Comparison of ENCODE assay signal across 18 mouse cellular contexts in genomic region chr17:50128392-50128791, GRCm38 (mm10).
DNase-seq lines count a peak whose midpoint lies in the region; ATAC-seq and TF ChIP-seq lines count a peak whose summit lies in the region.
"Had no signal": no experiment of that assay in that cellular context is flagged by ENCODE, and none has a peak within 500 bp of the region (broad histone marks: within the 10 kb centered on the region; RNA-seq: fewer than 3 reads in every experiment).

No protein-coding gene starts in this region.

- H3K27me3 ChIP-seq in midbrain, embryonic 11.5 days (ENCODE audit: control insufficient read depth, insufficient read depth, low read length), result no peaks in the 10 kb centered on the region
- peaks cover 23% of the 10 kb centered on the region; the same call in 1 of the 2 replicates for H3K27me3 ChIP-seq in midbrain, embryonic 10.5 days (ENCODE audit: low read depth, poor library complexity, severe bottlenecking)
- H3K27me3 ChIP-seq in kidney, embryonic 16.5 days (ENCODE audit: insufficient read depth, low read length), result no peaks in the 10 kb centered on the region
- H3K27me3 ChIP-seq: embryonic facial prominence, embryonic 12.5 days; forebrain, embryonic 13.5 days; forebrain, embryonic 15.5 days had no signal

- H3K9me3 ChIP-seq in midbrain, embryonic 11.5 days (ENCODE audit: control insufficient read depth, low read length), result no peaks in the 10 kb centered on the region
- H3K9me3 ChIP-seq in midbrain, embryonic 10.5 days (replicated peaks), result no peaks in the 10 kb centered on the region
- H3K9me3 ChIP-seq in kidney, embryonic 16.5 days (ENCODE audit: low read length), result no peaks in the 10 kb centered on the region; the same call in 1 of the 2 replicates
- H3K9me3 ChIP-seq: embryonic facial prominence, embryonic 10.5 days; embryonic facial prominence, embryonic 12.5 days; forebrain, embryonic 13.5 days; forebrain, embryonic 15.5 days had no signal

- H3K9ac ChIP-seq in midbrain, embryonic 11.5 days (ENCODE audit: low read length), result no peak overlapping the region
- H3K9ac ChIP-seq in kidney, embryonic 16.5 days (replicated peaks; ENCODE audit: low read length), result no peak overlapping the region
- H3K9ac ChIP-seq: embryonic facial prominence, embryonic 12.5 days; forebrain, embryonic 13.5 days; forebrain, embryonic 15.5 days had no signal

- H3K36me3 ChIP-seq in midbrain, embryonic 11.5 days (ENCODE audit: control insufficient read depth, insufficient read depth, low read length), result no peaks in the 10 kb centered on the region
- no peaks in the 10 kb centered on the region for H3K36me3 ChIP-seq in midbrain, embryonic 10.5 days
- no peaks in the 10 kb centered on the region for H3K36me3 ChIP-seq in kidney, embryonic 16.5 days (ENCODE audit: insufficient read depth, low read length)
- H3K36me3 ChIP-seq: embryonic facial prominence, embryonic 10.5 days; embryonic facial prominence, embryonic 12.5 days; forebrain, embryonic 15.5 days had no signal

- no peak overlapping the region for H3K4me3 ChIP-seq in gastrocnemius, adult 2 months
- no peak overlapping the region for H3K4me3 ChIP-seq in midbrain, embryonic 11.5 days (ENCODE audit: low read depth, low read length)
- H3K4me3 ChIP-seq in midbrain, embryonic 10.5 days, result no peak overlapping the region
- H3K4me3 ChIP-seq in brown adipose tissue, adult 24 weeks (ENCODE audit: insufficient read depth, low read depth, low read length), result no peak overlapping the region
- H3K4me3 ChIP-seq in kidney, embryonic 16.5 days (ENCODE audit: low read length), result no peak overlapping the region
- H3K4me3 ChIP-seq: embryonic facial prominence, embryonic 10.5 days; embryonic facial prominence, embryonic 12.5 days; forebrain, embryonic 13.5 days; forebrain, embryonic 15.5 days had no signal

- ATAC-seq in midbrain, embryonic 11.5 days (ENCODE audit: low FRiP score), result no peak
- ATAC-seq in kidney, embryonic 16.5 days (ENCODE audit: low FRiP score, low TSS enrichment), result no peak
- ATAC-seq: forebrain, embryonic 13.5 days; forebrain, embryonic 15.5 days had no signal

- no peak for TF ChIP-seq CTCF in gastrocnemius, adult 2 months (IDR thresholded peaks at IDR 0.05)

- 79% methylated on average over 3 of the region's 3 CpGs for WGBS in midbrain, embryonic 11.5 days
- WGBS in midbrain, embryonic 10.5 days, result 80% methylated on average over 3 of the region's 3 CpGs
- WGBS in kidney, embryonic 16.5 days, result 68% methylated on average over 3 of the region's 3 CpGs

- intact Hi-C loops in gastrocnemius, adult 2 months (cut with DNase I), result no loop called here

- peak overlapping the region; percentile 69 for H3K27ac ChIP-seq in gastrocnemius, adult 2 months
- H3K27ac ChIP-seq in midbrain, embryonic 11.5 days (ENCODE audit: low read depth, low read length), result no peak overlapping the region
- no peak overlapping the region for H3K27ac ChIP-seq in midbrain, embryonic 10.5 days (replicated peaks)
- H3K27ac ChIP-seq in brown adipose tissue, adult 24 weeks (replicated peaks; ENCODE audit: low read depth, low read length), result 0 out of 2 replicates have a peak overlapping the region, but pooled peaks have one; percentile 26
- H3K27ac ChIP-seq in kidney, embryonic 16.5 days (ENCODE audit: low read length), result no peak overlapping the region
- H3K27ac ChIP-seq: embryonic facial prominence, embryonic 10.5 days; embryonic facial prominence, embryonic 12.5 days; forebrain, embryonic 13.5 days; forebrain, embryonic 15.5 days had no signal

- H3K4me1 ChIP-seq in midbrain, embryonic 11.5 days (ENCODE audit: control insufficient read depth, insufficient read depth, low read length), result 0 out of 2 replicates have a peak, but pooled peaks cover 2% of the 10 kb centered on the region
- peaks cover 33% of the 10 kb centered on the region for H3K4me1 ChIP-seq in midbrain, embryonic 10.5 days
- H3K4me1 ChIP-seq in brown adipose tissue, adult 24 weeks (ENCODE audit: control insufficient read depth, insufficient read depth, insufficient read length, low read length), result peaks cover 37% of the 10 kb centered on the region
- H3K4me1 ChIP-seq in kidney, embryonic 16.5 days (ENCODE audit: insufficient read depth, low read length), result peaks cover 5% of the 10 kb centered on the region; the same call in 1 of the 2 replicates

- no peak overlapping the region for H3K4me2 ChIP-seq in midbrain, embryonic 11.5 days
- H3K4me2 ChIP-seq in kidney, embryonic 16.5 days (replicated peaks; ENCODE audit: low read depth, low read length), result no peak overlapping the region
- H3K4me2 ChIP-seq: embryonic facial prominence, embryonic 12.5 days; forebrain, embryonic 13.5 days; forebrain, embryonic 15.5 days had no signal

- DNase-seq in gastrocnemius, adult 2 months, result no peak
- DNase-seq in gastrocnemius, postnatal 4 days (ENCODE audit: low spot score in 2 of 2), result no peak
- DNase-seq in midbrain, embryonic 11.5 days (ENCODE audit: low spot score, missing footprints), result peak; percentile 51
- DNase-seq in midbrain, embryonic 10.5 days (ENCODE audit: low spot score), result no peak
- DNase-seq: adrenal gland, adult 2 months; adrenal gland, postnatal 10 days; adrenal gland, postnatal 25 days; cerebellum, adult 11-12 months; cerebellum, adult 2 months; cerebellum, adult 9-10 months; cerebellum, postnatal 10 days; cerebellum, postnatal 25 days had no signal

Comparison
In these comparisons a context has a peak if more than half of its experiments do, and no peak if none do; other contexts are left out.
1. H3K27ac ChIP-seq: peak in gastrocnemius, adult 2 months (single experiment) and brown adipose tissue, adult 24 weeks (single experiment); none in midbrain, embryonic 11.5 days (single experiment), midbrain, embryonic 10.5 days (single experiment) and kidney, embryonic 16.5 days (single experiment).